Mouse (Mus musculus) MN1 (cell line): ENCODE results near the gene Camta1.

Experiments used
- DNase-seq: peaks from one replicate; pipeline ENCODE4 v3.0.0-alpha.2; 2016; ENCODE audit warnings: low spot score

The Camta1 gene

DNA sequence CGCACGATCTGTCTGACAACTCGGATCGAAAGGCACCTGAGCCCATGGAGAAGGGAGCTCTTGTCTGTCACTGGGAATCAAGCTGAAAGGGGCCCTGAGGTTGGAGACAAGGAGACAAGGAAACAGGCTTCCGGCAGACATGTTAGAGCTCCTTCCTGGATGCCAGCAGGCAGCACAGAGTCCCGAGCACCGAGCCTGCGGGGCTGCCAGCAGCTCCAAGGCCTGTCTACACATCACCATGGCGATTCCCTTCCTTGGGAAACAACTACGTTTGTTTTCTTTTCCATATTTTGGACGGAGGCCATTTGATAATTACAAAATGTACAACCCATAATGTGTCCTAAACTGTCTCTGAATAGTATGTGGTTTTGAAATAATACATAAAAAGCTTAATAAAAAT lies 122.8 kb downstream of the Camta1 start:
- DNase-seq, result no peak

DNA sequence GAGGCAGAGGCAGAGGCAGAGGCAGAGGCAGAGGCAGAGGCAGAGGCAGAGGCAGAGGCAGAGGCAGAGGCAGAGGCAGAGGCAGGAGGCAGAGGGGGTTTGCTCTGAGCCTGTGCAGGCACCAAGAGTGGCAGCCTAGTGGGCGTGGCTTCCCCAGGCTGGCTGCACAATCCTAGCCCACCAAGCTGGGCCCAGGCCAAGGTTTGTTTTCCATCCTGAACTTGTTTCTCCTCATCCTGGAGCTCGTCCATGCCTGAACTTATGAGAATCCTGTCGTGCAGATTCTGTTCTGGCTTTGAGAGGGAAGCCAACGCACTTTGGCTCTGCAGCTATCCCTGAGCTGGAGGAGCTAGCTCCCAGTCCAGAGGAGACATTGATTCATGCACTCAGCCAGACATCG lies 123.4 kb downstream of the Camta1 start:
- DNase-seq, result no peak

GRCm38 (mm10) chr4:151732668-151733067 lies 129.0 kb downstream of the Camta1 start:
- no peak for DNase-seq

DNA sequence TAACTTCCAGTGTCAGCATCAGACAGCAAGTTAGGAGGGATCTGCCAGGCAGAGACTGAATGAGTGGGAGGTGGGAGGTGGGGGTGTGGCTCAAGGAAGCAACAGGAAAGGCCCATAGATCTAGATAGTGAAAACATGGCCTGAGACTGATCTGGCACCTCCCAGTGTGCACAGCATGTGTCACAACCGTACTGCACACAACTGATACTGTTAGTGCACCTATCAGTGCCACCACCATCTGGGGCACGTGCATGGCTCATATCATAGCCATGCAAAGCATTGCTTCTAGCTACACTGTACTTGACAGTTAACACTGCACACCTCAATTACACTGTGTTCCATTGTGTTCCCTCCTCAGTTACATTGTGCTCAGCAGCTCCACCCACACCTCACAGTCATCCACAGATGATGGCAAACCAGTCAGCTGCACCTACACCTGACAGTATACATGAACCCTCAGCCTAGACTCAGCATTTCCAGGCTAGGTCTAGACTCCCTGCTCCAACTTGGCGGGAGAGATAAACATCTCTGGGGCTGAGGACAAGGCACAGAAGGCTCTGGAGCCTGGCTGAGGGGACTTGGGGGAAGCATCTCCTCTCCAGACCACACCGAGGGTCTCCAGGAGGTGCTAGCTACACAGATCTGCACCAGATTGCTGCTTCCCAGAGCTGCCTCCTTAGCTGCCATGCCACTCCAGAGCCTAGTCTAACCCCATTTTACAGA lies 131.5 kb downstream of the Camta1 start:
- no peak for DNase-seq

GRCm38 (mm10) chr4:151729116-151729515 lies 132.6 kb downstream of the Camta1 start:
- no peak for DNase-seq

DNA sequence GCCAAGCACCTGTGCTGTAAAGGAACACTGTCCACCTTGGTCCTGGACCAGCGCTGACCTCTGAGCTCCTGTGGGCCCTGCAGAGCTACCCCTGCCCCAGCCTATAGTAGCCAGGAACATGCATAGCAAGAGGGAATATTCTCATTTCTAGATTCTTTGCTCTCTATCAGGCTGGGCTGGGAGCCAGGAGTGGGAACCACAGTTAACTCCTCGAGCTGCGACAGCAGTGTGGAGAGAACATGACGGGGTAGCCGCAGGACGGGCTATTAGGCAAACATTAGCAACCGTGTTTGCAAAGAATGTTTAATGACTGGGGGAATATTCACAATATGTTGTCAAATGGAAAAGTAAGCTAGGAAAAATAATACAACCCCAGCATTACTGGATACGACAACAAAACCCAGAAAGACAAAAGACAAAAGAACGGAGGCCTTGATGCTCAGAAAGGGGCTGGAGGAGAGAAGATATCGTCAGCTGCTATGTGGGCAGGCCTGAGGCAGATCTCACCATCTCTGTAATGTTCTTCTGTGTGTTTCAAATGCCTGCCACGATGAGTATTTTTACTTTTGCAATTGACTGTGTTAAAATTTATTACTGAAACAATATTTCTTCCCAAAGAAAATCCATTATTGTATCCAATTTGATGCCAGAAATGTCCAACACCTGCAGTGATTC lies 133.1 kb downstream of the Camta1 start:
- no peak for DNase-seq

- no peak for DNase-seq
These were observed 135.3 kb downstream of the Camta1 start for GRCm38 (mm10) chr4:151726396-151726795.

DNA sequence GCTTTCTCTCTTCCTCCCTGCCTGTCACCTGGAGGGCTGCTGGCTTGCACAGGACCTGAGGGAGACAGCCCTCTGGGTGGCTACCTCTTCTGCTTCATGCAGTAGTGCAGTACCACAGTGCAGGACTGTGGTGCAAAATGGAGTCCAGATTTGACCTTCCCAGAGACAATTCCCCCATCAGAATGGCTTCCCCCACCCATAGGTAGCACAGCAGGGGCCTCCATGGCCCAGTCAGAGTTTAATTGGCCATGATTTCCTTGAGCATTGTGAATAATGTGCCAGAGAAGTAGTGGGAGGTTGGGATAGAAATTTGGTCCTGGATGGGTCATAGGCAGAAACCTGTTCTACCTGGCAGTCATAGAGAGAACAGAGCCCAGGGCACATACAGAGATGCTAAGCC lies 136.8 kb downstream of the Camta1 start:
- DNase-seq, result no peak

GRCm38 (mm10) chr4:151720722-151721467 lies 140.8 kb downstream of the Camta1 start:
- no peak for DNase-seq

DNA sequence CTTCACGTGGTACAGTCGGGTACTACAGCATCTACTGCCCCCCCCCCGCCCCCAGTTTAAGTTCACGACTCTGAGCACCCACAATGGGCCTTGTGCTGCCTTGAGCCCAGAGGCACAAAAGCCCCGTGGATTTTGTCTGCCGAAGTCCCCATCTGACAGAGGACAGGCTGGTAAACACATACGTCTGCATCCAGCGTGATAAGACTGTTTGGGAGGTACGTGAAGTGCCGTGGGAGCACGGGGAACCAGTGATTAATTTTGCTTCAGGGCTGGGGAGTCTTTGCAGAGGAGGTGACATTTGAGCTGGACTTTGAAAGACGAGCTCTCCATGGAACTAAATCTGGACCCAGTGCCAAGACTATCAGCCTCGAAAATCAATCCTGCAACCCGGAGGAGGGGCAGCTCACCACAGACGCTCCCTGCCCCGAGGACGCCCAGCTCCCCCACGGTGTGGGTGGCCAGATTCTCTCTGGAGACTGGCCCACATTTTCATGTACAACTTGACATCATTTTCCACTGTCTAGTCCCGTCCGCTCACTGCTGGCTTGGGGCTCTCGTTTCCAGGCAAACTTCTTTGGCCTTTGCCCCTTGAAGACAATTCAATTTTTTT lies 142.7 kb downstream of the Camta1 start:
- DNase-seq, result peak; percentile 35

DNA sequence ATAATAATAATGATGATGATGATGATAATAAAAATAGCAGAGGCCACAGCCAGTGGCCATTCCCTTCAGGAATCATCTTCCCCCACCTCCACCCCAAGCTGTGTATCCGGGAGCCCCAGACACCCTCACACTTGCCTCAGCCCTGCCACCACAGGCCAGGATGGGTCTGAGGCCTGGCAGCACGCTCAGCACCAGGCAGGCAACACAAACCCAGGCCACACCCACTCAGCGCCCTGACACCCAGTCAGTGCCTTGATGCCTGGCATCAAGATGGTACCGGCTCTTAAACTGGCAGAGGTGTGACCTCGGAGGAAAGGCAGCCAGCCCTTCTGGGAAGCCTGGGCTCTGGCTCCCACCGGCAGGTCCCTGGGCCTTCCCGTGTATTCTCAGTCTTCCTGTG lies 143.8 kb downstream of the Camta1 start:
- DNase-seq, result peak; percentile 41

GRCm38 (mm10) chr4:151713714-151714113 lies 148.0 kb downstream of the Camta1 start:
- no peak for DNase-seq

DNA sequence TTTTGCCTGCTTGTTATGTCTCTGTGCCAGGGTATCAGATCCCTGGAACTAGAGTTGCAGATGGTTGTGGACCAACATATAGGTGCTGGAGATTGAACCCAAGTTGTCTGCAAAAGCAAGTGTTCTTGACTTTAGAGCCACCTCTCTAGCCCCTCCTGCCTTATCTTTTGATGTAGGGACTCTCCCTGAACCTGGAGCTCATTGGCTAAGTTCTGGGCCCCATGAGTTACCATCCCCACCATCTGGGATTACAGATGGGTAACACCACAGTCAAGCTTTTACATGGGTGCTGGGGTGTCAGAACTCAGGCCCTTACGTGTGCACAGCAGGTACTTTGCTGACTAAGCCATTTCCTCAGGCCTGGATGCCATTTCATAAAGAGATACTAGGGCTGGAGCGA lies 150.3 kb downstream of the Camta1 start:
- DNase-seq, result no peak

GRCm38 (mm10) chr4:151710522-151710921 lies 151.2 kb downstream of the Camta1 start:
- peak; percentile 73 for DNase-seq

DNA sequence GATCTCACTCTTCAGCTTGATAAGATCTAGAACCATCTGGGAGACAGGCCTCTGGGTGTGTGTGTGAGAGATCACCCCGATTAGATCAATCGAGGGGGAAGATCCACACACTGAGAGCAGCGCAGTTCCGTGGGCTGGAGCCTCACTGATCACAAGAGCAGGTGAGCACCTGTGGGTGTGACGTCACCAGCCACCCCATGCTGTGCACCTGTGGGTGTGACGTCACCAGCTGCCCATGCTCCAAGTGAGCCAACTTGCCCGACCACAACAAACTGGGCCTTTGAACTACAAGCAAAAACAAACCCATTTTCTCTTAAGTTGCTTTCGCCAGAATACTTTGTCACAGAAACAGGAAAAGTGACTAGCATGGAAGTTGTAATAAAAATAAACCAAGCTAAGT lies 152.4 kb downstream of the Camta1 start:
- no peak for DNase-seq

- DNase-seq, result no peak
These were observed 158.5 kb downstream of the Camta1 start for GRCm38 (mm10) chr4:151703069-151703735.

DNA sequence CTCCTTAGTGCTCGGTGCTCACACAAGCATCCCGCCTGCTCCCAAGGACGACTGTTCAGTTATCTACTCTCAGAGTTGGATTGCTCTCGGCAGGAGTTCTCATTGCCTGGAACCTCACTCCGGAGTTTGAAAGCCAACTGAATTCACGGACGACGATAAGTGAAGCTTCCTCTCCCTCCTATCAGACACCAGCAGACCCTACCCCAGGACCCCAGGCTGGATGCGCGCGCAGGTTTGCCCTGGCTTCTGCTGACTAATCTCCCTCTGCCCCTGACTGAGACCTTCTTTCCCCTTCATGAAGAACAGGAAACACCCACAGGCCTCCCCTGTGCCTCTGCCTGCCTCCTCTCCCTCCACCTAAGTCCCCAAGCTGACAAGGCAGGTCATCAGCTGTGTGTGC lies 159.2 kb downstream of the Camta1 start:
- no peak for DNase-seq

- DNase-seq, result no peak
These were observed 165.7 kb downstream of the Camta1 start for GRCm38 (mm10) chr4:151695984-151696383.

DNA sequence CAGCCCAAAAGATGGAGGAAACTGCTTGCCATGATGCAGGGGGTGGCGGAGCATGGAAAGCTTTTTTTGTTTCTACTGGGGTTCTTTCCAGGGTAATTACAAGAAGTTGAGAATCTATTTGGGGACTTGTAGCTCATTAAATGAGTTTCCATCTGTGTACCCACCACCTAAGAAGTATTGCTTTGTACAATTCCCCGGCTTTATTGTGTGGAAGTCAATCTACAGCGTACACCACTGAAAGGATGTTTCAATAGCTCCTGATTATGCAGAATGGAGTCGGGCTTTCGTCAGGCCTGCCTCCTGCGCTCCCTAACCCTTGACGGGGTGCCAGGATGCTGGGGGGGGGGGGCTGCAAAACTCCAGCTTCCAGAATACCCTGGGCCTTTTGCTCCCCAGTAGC lies 167.1 kb downstream of the Camta1 start:
- no peak for DNase-seq

DNA sequence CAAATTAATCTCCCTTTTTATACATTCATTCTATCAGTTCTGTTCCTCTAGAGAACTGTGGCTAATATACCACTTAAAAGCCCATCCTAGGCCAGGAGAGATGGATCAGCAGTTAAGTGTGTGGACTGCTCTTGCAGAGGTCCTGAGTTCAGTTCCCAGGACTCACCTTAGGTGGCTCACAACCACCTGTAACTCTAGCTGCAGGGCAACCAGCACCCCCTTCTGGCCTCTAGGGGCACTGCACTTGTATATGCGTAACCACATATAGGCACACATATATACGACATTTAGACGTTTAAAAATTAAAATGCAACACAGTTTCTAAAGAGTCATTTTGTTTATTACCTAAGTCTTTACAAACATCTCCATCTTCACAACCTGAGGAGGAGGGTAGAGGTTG lies 167.6 kb downstream of the Camta1 start:
- no peak for DNase-seq

DNA sequence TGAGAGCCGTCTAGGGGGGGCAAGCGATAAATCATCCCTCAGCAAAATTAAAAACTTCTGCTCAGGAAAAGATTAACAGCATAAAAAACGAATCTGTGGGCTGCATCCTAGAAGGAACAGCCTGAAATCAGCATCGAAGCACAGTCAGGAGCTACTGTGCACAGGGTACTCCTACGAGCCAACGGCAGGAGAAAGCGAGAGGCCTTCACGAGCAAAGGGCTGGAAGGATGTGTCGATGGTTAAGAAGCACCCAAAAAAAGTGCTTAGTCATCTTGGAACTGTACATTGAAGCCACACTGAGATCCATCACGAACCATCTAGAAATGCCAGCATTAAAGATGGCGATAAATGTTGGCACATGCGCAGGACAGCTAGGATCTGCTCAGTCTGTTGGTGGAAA lies 171.6 kb downstream of the Camta1 start:
- DNase-seq, result no peak

DNA sequence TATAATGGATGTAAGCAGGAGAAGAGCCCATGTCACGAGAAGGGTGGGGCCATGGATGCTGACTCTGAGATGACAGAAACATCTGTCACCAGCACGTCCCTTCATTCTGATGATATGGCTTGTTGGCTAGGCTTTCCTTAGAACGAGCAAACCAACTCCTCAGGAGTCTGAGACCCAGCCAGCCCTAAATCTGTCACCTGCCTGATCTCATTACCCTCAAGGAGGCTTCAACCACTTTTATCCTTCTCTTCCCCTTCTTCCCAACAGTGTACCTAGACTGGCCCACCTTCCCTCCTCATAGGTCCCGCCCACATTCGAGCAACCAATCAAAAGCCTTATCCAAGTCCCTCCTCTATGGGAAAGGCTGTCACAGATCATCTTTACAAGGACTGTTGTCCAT lies 173.5 kb downstream of the Camta1 start:
- no peak for DNase-seq
